Mouse (Mus musculus): ENCODE results near the gene Ctnna3.
"Not testable (repeated sequence)": the region's sequence is repeated elsewhere in the genome, so short reads cannot be mapped to it uniquely, and the experiment has no call there.

Gene Ctnna3

DNA sequence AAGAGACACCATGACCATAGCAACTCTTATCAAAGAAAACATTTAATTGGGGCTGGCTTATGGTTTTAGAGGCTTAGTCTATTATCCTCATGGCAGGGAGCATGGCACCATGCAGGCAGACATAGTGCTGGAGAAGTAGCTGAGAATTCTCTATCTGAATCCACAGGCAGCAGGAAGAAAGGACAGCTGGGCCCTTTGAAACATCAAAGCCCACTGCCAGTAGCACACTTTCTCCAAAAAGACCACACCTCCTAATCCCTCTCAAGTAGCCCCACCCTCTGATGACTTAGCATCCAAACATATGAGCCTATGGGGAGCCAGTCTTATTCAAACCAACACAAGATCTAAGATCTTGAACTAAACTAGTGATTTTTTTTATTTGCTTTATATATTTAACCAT, 1462.6 kb downstream of the Ctnna3 start:
- no peak for DNase-seq (ENCODE audit: low spot score in 2 of 2)

DNA sequence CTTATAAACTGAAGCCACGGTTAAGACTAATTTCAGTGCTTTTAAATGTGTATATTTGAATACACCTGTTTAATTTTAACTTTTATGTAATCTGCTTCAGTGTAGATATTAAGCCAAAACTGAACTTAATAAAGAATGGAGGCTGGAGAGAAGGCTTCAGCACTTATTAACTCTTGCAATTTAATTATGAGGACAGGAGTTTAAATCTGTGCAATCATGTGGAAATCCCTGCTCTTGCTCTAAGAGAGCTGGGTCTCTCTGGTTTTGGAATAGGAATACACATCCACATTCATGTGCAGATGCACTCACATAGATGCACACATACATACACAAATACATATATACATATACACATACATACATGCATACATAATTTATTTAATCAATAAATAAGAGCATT, 1468.8 kb downstream of the Ctnna3 start:
- DNase-seq (ENCODE audit: low spot score in 2 of 2) = no peak

DNA sequence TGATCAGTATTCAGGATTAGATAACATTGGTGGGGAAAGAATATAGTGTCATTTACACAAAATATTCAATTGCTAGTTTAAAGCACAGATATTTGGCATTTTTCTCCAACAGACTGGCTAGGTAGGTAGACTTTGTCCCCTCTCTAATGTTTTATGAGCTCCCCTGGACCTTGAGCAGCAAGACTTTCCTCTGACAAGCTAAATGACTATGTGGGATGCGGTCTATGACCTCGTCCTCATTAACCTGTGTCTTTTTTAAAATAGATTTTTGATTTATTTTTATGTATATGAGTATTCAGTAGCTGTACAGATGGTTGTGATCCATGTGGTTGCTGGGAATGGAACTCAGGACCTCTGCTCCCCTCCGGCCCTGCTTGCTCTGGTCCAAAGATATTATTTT, 1471.8 kb downstream of the Ctnna3 start:
- no peak for DNase-seq (ENCODE audit: low spot score in 2 of 2)

DNA sequence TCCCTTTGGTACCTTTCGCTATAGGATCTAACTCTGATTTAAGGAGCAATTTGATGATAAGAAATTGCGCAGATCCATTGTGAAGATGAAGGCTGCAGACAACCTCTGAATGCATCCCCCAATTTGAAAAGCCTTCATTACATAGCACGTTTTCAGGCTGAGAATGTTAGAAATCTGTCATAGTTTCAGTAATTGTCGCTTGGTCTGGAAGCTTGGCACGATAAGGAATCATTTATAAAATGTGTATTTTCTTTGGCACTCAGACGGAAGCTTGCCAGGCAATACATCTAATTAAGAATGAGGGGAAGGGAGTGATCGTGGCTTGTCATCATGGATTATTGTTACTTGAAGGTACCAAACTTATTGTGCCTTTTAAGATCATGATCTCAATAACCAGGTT, 1511.1 kb downstream of the Ctnna3 start:
- DNase-seq (ENCODE audit: low spot score in 2 of 2) = no peak

DNA sequence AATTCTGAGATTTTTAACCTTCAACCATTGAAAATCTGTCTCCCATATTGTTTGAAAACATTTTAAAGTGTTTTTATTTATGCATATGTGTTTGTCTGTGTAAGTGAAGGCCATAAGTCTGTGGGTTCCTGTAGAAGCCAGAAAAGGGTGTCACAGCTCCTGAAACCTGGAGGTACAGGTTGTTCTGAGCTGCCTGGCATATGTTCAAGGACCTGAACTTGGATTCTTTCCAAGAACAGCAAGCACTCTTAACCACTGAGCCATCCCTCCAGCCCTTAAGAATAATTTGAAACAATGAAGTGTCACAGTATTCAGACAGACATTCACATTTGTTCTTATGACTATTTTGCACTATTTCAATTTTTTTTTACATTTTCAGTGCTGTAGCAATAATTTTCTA, 1528.5 kb downstream of the Ctnna3 start:
- no peak for DNase-seq (ENCODE audit: low spot score in 2 of 2)

DNA sequence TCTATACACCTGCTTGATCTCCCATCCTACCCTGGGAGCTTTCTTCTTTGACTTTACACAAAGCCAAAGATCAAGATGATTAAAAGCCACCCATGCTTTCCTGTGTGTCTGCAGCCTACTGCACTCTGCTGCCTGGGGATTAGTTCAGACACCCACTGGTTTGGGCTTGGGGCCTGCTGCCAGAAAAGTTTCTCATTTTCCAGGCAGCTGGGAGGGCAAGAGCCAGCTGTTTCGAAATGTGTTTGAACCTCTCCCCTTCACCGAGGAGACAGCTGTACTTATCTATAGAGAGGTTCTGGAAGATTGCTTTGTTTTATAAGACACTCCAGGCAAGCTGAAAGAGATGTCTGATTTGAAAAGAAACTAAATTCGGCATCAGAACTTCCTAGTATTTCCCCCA, 1563.0 kb downstream of the Ctnna3 start:
- DNase-seq (ENCODE audit: low spot score in 2 of 2) = no peak

DNA sequence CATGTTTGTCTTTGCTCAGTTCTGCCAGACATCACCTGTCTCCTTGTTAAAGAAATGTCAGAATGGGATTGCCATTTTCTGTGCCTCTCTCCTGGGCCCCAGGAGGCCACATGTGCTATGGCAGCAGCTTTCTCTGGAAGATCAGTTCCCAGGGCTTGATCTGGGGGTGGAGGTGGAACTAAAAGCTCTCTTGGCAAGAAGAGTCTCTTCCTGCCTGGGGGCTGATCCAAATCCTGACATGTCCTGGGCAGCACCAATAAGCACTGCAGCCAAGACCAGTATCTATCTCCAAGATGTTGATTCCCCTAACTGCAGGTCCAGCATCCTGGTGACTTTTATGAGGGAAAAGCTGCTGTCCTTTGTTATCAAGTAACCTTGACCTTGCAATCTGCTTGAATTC, 1583.6 kb downstream of the Ctnna3 start:
- DNase-seq (ENCODE audit: low spot score in 2 of 2) = no peak

DNA sequence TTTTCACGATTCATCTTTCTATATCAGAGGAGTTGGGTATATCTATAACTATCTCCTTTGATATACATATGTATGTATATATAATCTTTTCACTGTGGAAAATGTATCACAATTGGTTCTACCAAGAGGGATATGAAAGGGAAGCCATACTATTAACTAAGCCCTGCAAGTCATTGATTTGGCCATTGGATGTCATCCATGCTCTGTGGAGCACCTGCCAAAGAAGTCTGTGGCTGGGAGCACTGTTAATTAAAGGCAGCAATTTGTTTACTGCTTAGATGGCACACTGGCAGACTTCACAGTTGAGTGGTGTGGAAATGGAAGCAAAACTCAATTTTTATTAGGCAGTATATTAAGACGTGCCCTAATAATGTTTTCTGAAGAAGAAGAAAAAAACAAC, 1592.8 kb downstream of the Ctnna3 start:
- DNase-seq (ENCODE audit: low spot score in 2 of 2) = no peak

DNA sequence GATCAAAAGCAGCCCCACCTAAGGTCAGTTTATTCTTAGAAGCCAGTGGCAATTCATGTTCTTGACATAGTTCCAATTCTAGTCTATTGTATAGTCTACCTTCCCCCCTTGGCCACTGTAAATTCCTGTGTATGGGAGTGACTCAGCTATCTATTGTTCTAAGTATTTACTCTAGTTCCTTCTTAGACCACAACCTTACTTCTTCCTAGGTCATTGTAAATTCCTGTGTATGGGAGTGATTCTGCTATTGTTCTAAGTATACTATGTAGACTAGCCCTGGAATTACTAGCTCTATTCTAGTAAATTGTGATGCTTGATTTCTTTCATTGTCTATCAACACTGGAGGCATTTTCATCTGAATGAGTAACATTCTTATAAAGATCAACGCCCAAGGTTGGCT, 1603.6 kb downstream of the Ctnna3 start:
- DNase-seq (ENCODE audit: low spot score in 2 of 2) = not testable (repeated sequence)

Measured in right cerebral cortex, adult 2 months (tissue).